Mouse (Mus musculus): ENCODE results near the gene Calca. TPM values are rescaled to one million over a fixed set of nuclear protein-coding genes. Genes with fewer than 3 reads are reported as not detected.
"Not testable (repeated sequence)": the region's sequence is repeated elsewhere in the genome, so short reads cannot be mapped to it uniquely, and the experiment has no call there.

Calca gene
- polyA plus RNA-seq (2016; fragmentation: Nextera tagmentation; extraction: Ambion mirVana): 6.5 and 7.4 TPM in 2 replicates

- Histone ChIP-seq H3K36me3 (no peaks in the 10 kb centered on the region), H3K9me3 (replicated peaks) (no peaks in the 10 kb centered on the region), H3K27me3 (replicated peaks) (peaks cover 33% of the 10 kb centered on the region), H3K27ac (ENCODE audit: poor library complexity, severe bottlenecking) (no peak within 1 kb of the TSS), H3K4me3 (peak within 1 kb of the TSS; percentile 49), H3K4me2 (peak within 1 kb of the TSS; percentile 98), H3K9ac (peak within 1 kb of the TSS; percentile 39), H3K4me1 (replicated peaks) (0 out of 2 replicates have a peak, but pooled peaks cover 13% of the 10 kb centered on the region)
- WGBS: under 1% methylated on average over 12 of the region's 12 CpGs
- ATAC-seq (ENCODE audit: insufficient number of reproducible peaks, low FRiP score): no peak
These were observed at the start of gene Calca for GRCm38 (mm10) chr7:114636102-114636501. Gene Calca, minus strand, starts transcription at chr7:114636357.

GRCm38 (mm10) chr7:114672697-114673096 lies 36.5 kb upstream of the Calca start:
- no peaks in the 10 kb centered on the region for H3K4me1 ChIP-seq (replicated peaks)
- no peaks in the 10 kb centered on the region for H3K27me3 ChIP-seq (replicated peaks)
- no peak overlapping the region for H3K4me3 ChIP-seq
- H3K36me3 ChIP-seq: no peaks in the 10 kb centered on the region
- no peak overlapping the region for H3K27ac ChIP-seq (ENCODE audit: poor library complexity, severe bottlenecking)
- H3K4me2 ChIP-seq: no peak overlapping the region
- WGBS: 29% methylated on average over 2 of the region's 2 CpGs
- H3K9ac ChIP-seq: no peak overlapping the region
- ATAC-seq (ENCODE audit: insufficient number of reproducible peaks, low FRiP score): no peak
- no peaks in the 10 kb centered on the region for H3K9me3 ChIP-seq (replicated peaks)

- 53% methylated on average over 1 of the region's 1 CpGs for WGBS
- Histone ChIP-seq H3K4me3 (no peak overlapping the region), H3K27ac (ENCODE audit: poor library complexity, severe bottlenecking) (no peak overlapping the region), H3K9ac (no peak overlapping the region), H3K4me1 (replicated peaks) (no peaks in the 10 kb centered on the region), H3K4me2 (no peak overlapping the region), H3K36me3 (no peaks in the 10 kb centered on the region), H3K27me3 (replicated peaks) (no peaks in the 10 kb centered on the region), H3K9me3 (replicated peaks) (no peaks in the 10 kb centered on the region)
- no peak for ATAC-seq (ENCODE audit: insufficient number of reproducible peaks, low FRiP score)
These were observed 35.2 kb upstream of the Calca start for GRCm38 (mm10) chr7:114671405-114671804.

- Histone ChIP-seq H3K4me1 (replicated peaks) (0 out of 2 replicates have a peak, but pooled peaks cover 4% of the 10 kb centered on the region), H3K9ac (no peak overlapping the region), H3K36me3 (no peaks in the 10 kb centered on the region), H3K27me3 (replicated peaks) (no peaks in the 10 kb centered on the region), H3K4me2 (no peak overlapping the region), H3K9me3 (replicated peaks) (no peaks in the 10 kb centered on the region), H3K4me3 (no peak overlapping the region), H3K27ac (ENCODE audit: poor library complexity, severe bottlenecking) (no peak overlapping the region)
- ATAC-seq (ENCODE audit: insufficient number of reproducible peaks, low FRiP score): no peak
- 43% methylated on average over 3 of the region's 3 CpGs for WGBS
These were observed 13.6 kb upstream of the Calca start for GRCm38 (mm10) chr7:114649730-114650129.

- Histone ChIP-seq H3K9ac (no peak overlapping the region), H3K27me3 (replicated peaks) (no peaks in the 10 kb centered on the region), H3K4me1 (replicated peaks) (0 out of 2 replicates have a peak, but pooled peaks cover 4% of the 10 kb centered on the region), H3K36me3 (no peaks in the 10 kb centered on the region), H3K4me2 (no peak overlapping the region), H3K9me3 (replicated peaks) (no peaks in the 10 kb centered on the region), H3K4me3 (no peak overlapping the region), H3K27ac (ENCODE audit: poor library complexity, severe bottlenecking) (no peak overlapping the region)
- no peak for ATAC-seq (ENCODE audit: insufficient number of reproducible peaks, low FRiP score)
- WGBS: 63% methylated on average over 3 of the region's 3 CpGs
These were observed 12.6 kb upstream of the Calca start for GRCm38 (mm10) chr7:114648791-114649190.

GRCm38 (mm10) chr7:114635569-114636101 lies 522 bp downstream of the Calca start:
- H3K9ac ChIP-seq: peak overlapping the region; percentile 39
- under 1% methylated on average over 20 of the region's 20 CpGs for WGBS
- H3K4me3 ChIP-seq: peak overlapping the region; percentile 49

GRCm38 (mm10) chr7:114634386-114634785 lies 1.8 kb downstream of the Calca start:
- no peak overlapping the region for H3K27ac ChIP-seq (ENCODE audit: poor library complexity, severe bottlenecking)
- no peak overlapping the region for H3K9ac ChIP-seq
- no peaks in the 10 kb centered on the region for H3K36me3 ChIP-seq
- no peak for ATAC-seq (ENCODE audit: insufficient number of reproducible peaks, low FRiP score)
- peaks cover 33% of the 10 kb centered on the region for H3K27me3 ChIP-seq (replicated peaks)
- H3K4me2 ChIP-seq: no peak overlapping the region
- no peaks in the 10 kb centered on the region for H3K9me3 ChIP-seq (replicated peaks)
- H3K4me3 ChIP-seq: no peak overlapping the region
- 52% methylated on average over 7 of the region's 7 CpGs for WGBS
- 0 out of 2 replicates have a peak, but pooled peaks cover 13% of the 10 kb centered on the region for H3K4me1 ChIP-seq (replicated peaks)

More at GRCm38 (mm10) chr7:114635569-114636101, 522 bp downstream of the Calca start:
- no peak for ATAC-seq (ENCODE audit: insufficient number of reproducible peaks, low FRiP score)
- peaks cover 33% of the 10 kb centered on the region for H3K27me3 ChIP-seq (replicated peaks)
- no peaks in the 10 kb centered on the region for H3K9me3 ChIP-seq (replicated peaks)
- peak overlapping the region; percentile 98 for H3K4me2 ChIP-seq
- H3K27ac ChIP-seq (ENCODE audit: poor library complexity, severe bottlenecking): no peak overlapping the region
- H3K4me1 ChIP-seq (replicated peaks): 0 out of 2 replicates have a peak, but pooled peaks cover 13% of the 10 kb centered on the region
- no peaks in the 10 kb centered on the region for H3K36me3 ChIP-seq

- Histone ChIP-seq H3K9me3 (replicated peaks) (no peaks in the 10 kb centered on the region), H3K4me3 (no peak overlapping the region), H3K27ac (ENCODE audit: poor library complexity, severe bottlenecking) (no peak overlapping the region), H3K4me1 (replicated peaks) (no peaks in the 10 kb centered on the region), H3K27me3 (replicated peaks) (0 out of 2 replicates have a peak, but pooled peaks cover under 1% of the 10 kb centered on the region), H3K9ac (no peak overlapping the region), H3K4me2 (no peak overlapping the region), H3K36me3 (no peaks in the 10 kb centered on the region)
- WGBS: 67% methylated on average over 3 of the region's 3 CpGs
- no peak for ATAC-seq (ENCODE audit: insufficient number of reproducible peaks, low FRiP score)
These were observed 10.2 kb downstream of the Calca start for GRCm38 (mm10) chr7:114625966-114626365.

GRCm38 (mm10) chr7:114616759-114617158 lies 19.4 kb downstream of the Calca start:
- 67% methylated on average over 6 of the region's 6 CpGs for WGBS
- H3K9ac ChIP-seq: no peak overlapping the region
- no peak overlapping the region for H3K27ac ChIP-seq (ENCODE audit: poor library complexity, severe bottlenecking)
- H3K4me1 ChIP-seq (replicated peaks): no peaks in the 10 kb centered on the region
- no peaks in the 10 kb centered on the region for H3K36me3 ChIP-seq
- H3K27me3 ChIP-seq (replicated peaks): 0 out of 2 replicates have a peak, but pooled peaks cover 3% of the 10 kb centered on the region
- H3K4me3 ChIP-seq: no peak overlapping the region
- no peak for ATAC-seq (ENCODE audit: insufficient number of reproducible peaks, low FRiP score)
- no peak overlapping the region for H3K4me2 ChIP-seq
- no peaks in the 10 kb centered on the region for H3K9me3 ChIP-seq (replicated peaks)

- not testable (repeated sequence) for H3K27ac ChIP-seq (ENCODE audit: poor library complexity, severe bottlenecking); H3K27me3 ChIP-seq (replicated peaks); H3K36me3 ChIP-seq; H3K4me1 ChIP-seq (replicated peaks); ATAC-seq (ENCODE audit: insufficient number of reproducible peaks, low FRiP score); H3K4me2 ChIP-seq; H3K9ac ChIP-seq; H3K4me3 ChIP-seq; H3K9me3 ChIP-seq (replicated peaks)
- 84% methylated on average over 8 of the region's 8 CpGs for WGBS
These were observed 41.8 kb downstream of the Calca start for GRCm38 (mm10) chr7:114594391-114594790.

- Histone ChIP-seq H3K27me3 (replicated peaks) (no peaks in the 10 kb centered on the region), H3K27ac (ENCODE audit: poor library complexity, severe bottlenecking) (no peak overlapping the region), H3K4me1 (replicated peaks) (no peaks in the 10 kb centered on the region), H3K4me2 (no peak overlapping the region), H3K9ac (no peak overlapping the region), H3K4me3 (no peak overlapping the region), H3K36me3 (no peaks in the 10 kb centered on the region), H3K9me3 (replicated peaks) (no peaks in the 10 kb centered on the region)
- WGBS: 42% methylated on average over 2 of the region's 2 CpGs
- ATAC-seq (ENCODE audit: insufficient number of reproducible peaks, low FRiP score): no peak
These were observed 53.7 kb downstream of the Calca start for GRCm38 (mm10) chr7:114582441-114582840.
